Comparison of ENCODE assay signal across 17 mouse cellular contexts in the genomic region with DNA sequence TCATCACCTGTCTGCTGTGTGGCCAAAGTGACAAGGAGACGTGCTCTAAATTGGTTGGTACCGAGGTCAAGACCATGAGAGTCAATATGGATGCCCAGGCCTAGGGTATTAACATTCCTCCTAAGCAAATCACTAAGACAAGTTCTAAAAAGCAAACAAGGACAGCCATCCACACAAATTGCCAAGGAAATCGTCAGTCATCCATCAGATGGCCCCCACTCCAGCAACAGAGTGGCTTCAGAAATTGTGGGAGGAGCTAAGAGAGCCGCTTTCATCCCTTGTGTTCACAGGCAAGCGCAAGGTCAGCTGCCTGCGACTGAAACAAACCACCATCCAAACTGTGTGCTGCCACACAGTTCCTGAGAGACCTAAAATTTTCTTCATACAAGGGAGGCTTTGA. TPM values are rescaled to one million over a fixed set of nuclear protein-coding genes. Genes with fewer than 3 reads are reported as not detected.
A peak's percentile ranks its signal among the peaks of the same experiment; 100 is the strongest.
DNase-seq lines count a peak whose midpoint lies in the region; ATAC-seq and TF ChIP-seq lines count a peak whose summit lies in the region.
"Had no signal": no experiment of that assay in that cellular context is flagged by ENCODE, and none has a peak within 500 bp of the region (broad histone marks: within the 10 kb centered on the region; RNA-seq: fewer than 3 reads in every experiment).

No protein-coding gene starts in this region.

- peak overlapping the region; percentile 33 for H3K4me2 ChIP-seq in heart, embryonic 12.5 days
- 0 out of 2 replicates have a peak overlapping the region, but pooled peaks have one; percentile 14 for H3K4me2 ChIP-seq in liver, embryonic 11.5 days
- peak overlapping the region; percentile 93 for H3K4me2 ChIP-seq in myocyte (ENCODE audit: low read depth)

- peaks cover 5% of the 10 kb centered on the region for H3K4me1 ChIP-seq in heart, embryonic 12.5 days (replicated peaks)
- no peaks in the 10 kb centered on the region; the same call in 1 of the 2 replicates for H3K4me1 ChIP-seq in liver, embryonic 11.5 days (replicated peaks; ENCODE audit: control insufficient read depth, insufficient read depth, low read length)

- no peak overlapping the region for H3K27ac ChIP-seq in heart, embryonic 12.5 days (ENCODE audit: poor library complexity, severe bottlenecking)
- no peak overlapping the region for H3K27ac ChIP-seq in liver, embryonic 11.5 days (ENCODE audit: low read depth, low read length)
- H3K27ac ChIP-seq: forebrain, embryonic 12.5 days; stomach, embryonic 15.5 days had no signal

- no peaks in the 10 kb centered on the region for H3K27me3 ChIP-seq in heart, embryonic 12.5 days (replicated peaks)
- H3K27me3 ChIP-seq in liver, embryonic 11.5 days (replicated peaks; ENCODE audit: control insufficient read depth, insufficient read depth, low read length) = peaks cover 3% of the 10 kb centered on the region
- H3K27me3 ChIP-seq in myocyte (ENCODE audit: control insufficient read depth, insufficient read depth, insufficient read length) = no peaks in the 10 kb centered on the region
- H3K27me3 ChIP-seq: stomach, embryonic 15.5 days had no signal

- no peaks in the 10 kb centered on the region for H3K9me3 ChIP-seq in heart, embryonic 12.5 days (replicated peaks)
- H3K9me3 ChIP-seq in liver, embryonic 11.5 days (ENCODE audit: control insufficient read depth, low read length) = no peaks in the 10 kb centered on the region
- H3K9me3 ChIP-seq: forebrain, embryonic 12.5 days; limb, embryonic 15.5 days; stomach, embryonic 15.5 days had no signal

- no peak for TF ChIP-seq POLR2A in myocyte (IDR thresholded peaks at IDR 0.05; ENCODE audit: insufficient read length, low read depth)

- no peak overlapping the region for H3K9ac ChIP-seq in heart, embryonic 12.5 days
- H3K9ac ChIP-seq in liver, embryonic 11.5 days (ENCODE audit: low read depth, low read length) = no peak overlapping the region
- H3K9ac ChIP-seq: forebrain, embryonic 12.5 days; limb, embryonic 15.5 days; stomach, embryonic 15.5 days had no signal

- H3K4me3 ChIP-seq in heart, embryonic 12.5 days = no peak overlapping the region
- no peak overlapping the region for H3K4me3 ChIP-seq in liver, embryonic 11.5 days (ENCODE audit: low read depth, low read length)
- H3K4me3 ChIP-seq in myocyte = peak overlapping the region; percentile 78

- peaks cover 4% of the 10 kb centered on the region for H3K79me2 ChIP-seq in myocyte (ENCODE audit: control insufficient read depth, insufficient read depth)

- 29% methylated on average over 6 of the region's 6 CpGs for WGBS in heart, embryonic 12.5 days
- 41% methylated on average over 6 of the region's 6 CpGs for WGBS in liver, embryonic 11.5 days

- DNase-seq in heart, adult 11 months = no peak
- no peak for DNase-seq in liver, embryonic 11.5 days (ENCODE audit: low spot score)
- no peak for DNase-seq in liver
- peak; percentile 44 for DNase-seq in embryo, embryonic 11 days
- DNase-seq: cerebellum, adult 9-10 months; gastrocnemius, postnatal 36 days; heart, postnatal 4 days; kidney, adult 9 months; kidney, postnatal 4 days; thymus, adult 2 months had no signal

- peaks cover 8% of the 10 kb centered on the region for H3K36me3 ChIP-seq in heart, embryonic 12.5 days
- H3K36me3 ChIP-seq in liver, embryonic 11.5 days (ENCODE audit: control insufficient read depth, insufficient read depth, low read length) = no peaks in the 10 kb centered on the region
- H3K36me3 ChIP-seq in myocyte (ENCODE audit: control insufficient read depth, insufficient read depth) = no peaks in the 10 kb centered on the region
- H3K36me3 ChIP-seq: forebrain, embryonic 12.5 days; limb, embryonic 15.5 days; stomach, embryonic 15.5 days had no signal

- no peak for ATAC-seq in heart, embryonic 12.5 days (ENCODE audit: insufficient number of reproducible peaks, low FRiP score)
- no peak for ATAC-seq in liver, embryonic 11.5 days (replicated peaks; ENCODE audit: low FRiP score)
- ATAC-seq in granulocyte monocyte progenitor cell, adult 5-6 weeks (replicated peaks; ENCODE audit: poor library complexity, severe bottlenecking) = no peak
- ATAC-seq: lung, postnatal 0 days had no signal

- no peak overlapping the region for H3ac ChIP-seq in myocyte (ENCODE audit: control insufficient read depth, insufficient read length)

TF ChIP-seq in myocyte, 11 proteins besides CTCF, POLR2A, EP300 and RAD21:
- TF ChIP-seq MYOG (IDR thresholded peaks at IDR 0.05; ENCODE audit: control insufficient read depth in 1 of 3, insufficient read depth in 1 of 3, insufficient read length in 2 of 3, low read depth in 2 of 3) (no peak), E2F4 (IDR thresholded peaks at IDR 0.05; ENCODE audit: insufficient read depth) (no peak), TCF12 (IDR thresholded peaks at IDR 0.05; ENCODE audit: insufficient read depth, poor library complexity, severe bottlenecking) (no peak), POLR2AphosphoS2 (IDR thresholded peaks at IDR 0.05; ENCODE audit: insufficient read length, low read depth) (no peak), REST (IDR thresholded peaks at IDR 0.05; ENCODE audit: insufficient read depth, insufficient read length) (no peak), USF1 (IDR thresholded peaks at IDR 0.05; ENCODE audit: low read depth) (no peak), SRF (IDR thresholded peaks at IDR 0.05; ENCODE audit: control insufficient read depth, insufficient read length, low read depth) (no peak), TCF3 (IDR thresholded peaks at IDR 0.05; ENCODE audit: insufficient read length, low read depth) (no peak), MAX (IDR thresholded peaks at IDR 0.05; ENCODE audit: low read depth) (no peak), CEBPB (IDR thresholded peaks at IDR 0.05; ENCODE audit: insufficient read depth, poor library complexity, severe bottlenecking) (no peak), MYOD1 (IDR thresholded peaks at IDR 0.05; ENCODE audit: control insufficient read depth in 1 of 3, insufficient read length in 2 of 3, low read depth in 2 of 3) (no peak)

RNA-seq across cellular contexts. Expression of a gene that starts 1.0 kb away (rescaled TPM):
- polyA plus RNA-seq in heart, embryonic 12.5 days (2016; fragmentation: Nextera tagmentation; extraction: Ambion mirVana) = 68.6 and 71.1 TPM in 2 replicates
- polyA plus RNA-seq in liver, embryonic 11.5 days (2014; fragmentation: Nextera tagmentation; extraction: Ambion mirVana) = 47.9 and 54.3 TPM in 2 replicates
- 11.8 TPM for polyA plus RNA-seq in myocyte (2012; fragmentation: generic; extraction: Trizol)
- not detected in 2 replicates for total RNA-seq in granulocyte monocyte progenitor cell, adult 5-6 weeks (2014; fragmentation: Nextera tagmentation)
- total RNA-seq in granulocyte monocyte progenitor cell, adult 5-6 weeks (2017) = not detected in 2 replicates

Comparison
In these comparisons a context has a peak if more than half of its experiments do, and no peak if none do; other contexts are left out.
1. H3K4me2 ChIP-seq: peak in every context shown above with its lines; median percentile 93 in myocyte; 33 in heart, embryonic 12.5 days; 14 in liver, embryonic 11.5 days.